Mouse (Mus musculus) yolk sac, embryonic 10.5 days (tissue): ENCODE results near the gene Exosc5.

ENCODE experiments used
- DNase-seq: peaks from one replicate; pipeline ENCODE4 v3.0.0-alpha.2; 2017; ENCODE audit warnings: low spot score

Exosc5 gene

DNA sequence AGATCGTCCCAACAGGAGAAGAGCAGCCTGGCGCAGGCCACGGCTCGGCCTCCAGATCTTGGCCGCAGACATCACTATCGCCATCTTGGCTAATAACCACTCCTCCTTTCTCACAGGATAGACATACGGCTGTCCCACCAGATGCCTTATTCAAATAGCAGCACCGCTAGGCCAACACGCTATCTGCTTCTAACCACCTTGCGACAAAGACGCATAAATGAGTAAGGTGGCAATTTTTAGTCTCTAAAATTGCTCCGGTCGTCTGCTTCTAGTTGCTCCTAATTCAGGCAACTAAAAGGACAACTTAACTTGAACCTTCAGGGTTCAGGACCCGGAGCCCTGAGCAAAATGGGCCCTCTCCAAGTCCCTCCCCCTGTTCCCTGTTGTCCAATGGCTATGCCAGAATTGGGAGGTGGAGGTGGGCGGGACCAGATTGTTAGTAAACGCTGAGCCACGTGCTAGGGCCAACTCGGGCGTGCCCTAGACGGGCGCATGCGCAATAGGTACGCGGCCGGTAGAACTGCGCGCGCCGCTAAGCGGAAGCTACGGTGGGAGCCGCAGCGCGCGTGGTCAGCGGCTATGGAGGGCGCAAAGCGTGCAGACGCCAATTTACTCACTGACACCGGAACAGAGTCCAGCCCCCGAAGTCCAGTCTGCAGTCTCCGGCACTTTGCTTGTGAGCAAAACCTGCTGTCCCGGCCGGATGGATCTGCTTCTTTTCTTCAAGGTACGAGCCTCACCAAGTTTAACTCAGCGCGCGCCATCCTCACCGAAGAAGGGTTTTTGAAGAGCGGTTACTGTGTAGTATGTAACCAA lies at the start of gene Exosc5, which contains the start of gene Bckdha:
Exosc5 (plus strand) TSS at position 508 of the 816 bp plus-strand sequence.
Bckdha (minus strand) TSS at position 325 of the 816 bp plus-strand sequence.
- peak; percentile 99 for DNase-seq

DNA sequence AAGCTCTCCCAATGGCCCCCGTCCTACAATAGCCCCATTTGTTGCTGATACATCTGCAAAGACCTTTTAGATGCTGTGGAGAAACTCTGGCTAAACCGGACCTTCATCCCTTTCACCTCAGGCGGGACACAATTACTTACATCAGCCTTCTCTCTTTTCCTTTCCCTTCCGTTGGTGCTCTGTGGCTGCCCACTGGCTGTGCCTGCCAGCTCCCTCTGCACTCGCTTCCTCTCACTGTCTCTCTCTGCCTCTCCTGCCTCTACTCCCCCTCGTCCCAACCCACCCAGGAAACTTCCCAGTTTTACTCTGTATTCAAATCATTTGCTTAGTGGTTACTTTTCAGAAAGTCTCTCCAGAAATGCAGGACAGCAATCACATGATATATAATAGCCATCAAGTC lies 48.9 kb upstream of the Exosc5 start:
- no peak for DNase-seq

DNA sequence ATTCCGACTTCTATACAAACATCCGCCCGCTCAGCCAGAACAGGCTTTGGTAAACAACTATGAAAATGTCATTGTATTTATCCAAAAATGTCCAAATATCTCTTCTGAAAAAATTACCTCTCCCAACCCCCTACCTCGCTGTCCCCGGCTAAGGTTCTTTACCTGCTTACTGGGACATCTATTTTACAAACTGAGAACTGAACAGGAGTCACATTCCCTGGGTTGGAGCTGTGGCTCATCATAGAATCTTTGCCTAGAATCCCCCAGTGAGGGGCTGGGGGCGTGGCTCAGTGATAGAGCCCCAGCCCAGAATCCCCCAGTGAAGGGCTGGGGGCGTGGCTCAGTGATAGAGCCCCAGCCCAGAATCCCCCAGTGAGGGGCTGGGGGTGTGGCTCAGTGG lies 47.5 kb upstream of the Exosc5 start:
- DNase-seq = no peak

DNA sequence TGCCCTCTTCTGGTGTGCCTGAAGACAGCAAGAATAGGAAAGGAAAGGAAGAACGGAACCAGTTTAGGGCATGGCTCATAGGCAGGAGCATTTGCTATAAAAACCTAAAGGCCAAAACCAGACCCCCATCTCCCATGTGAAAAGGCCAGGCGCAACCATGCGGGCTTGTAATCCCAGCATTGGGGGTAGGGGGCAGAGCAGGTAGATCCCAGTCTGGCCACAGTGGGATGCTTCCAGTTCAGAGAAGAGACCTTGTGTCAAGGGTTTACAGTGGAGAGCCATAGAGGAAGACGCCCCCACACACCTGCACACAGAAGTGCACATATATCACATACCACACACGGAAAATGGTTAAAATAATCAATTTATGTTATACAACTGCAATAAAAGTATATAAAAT lies 44.9 kb upstream of the Exosc5 start:
- DNase-seq = no peak

DNA sequence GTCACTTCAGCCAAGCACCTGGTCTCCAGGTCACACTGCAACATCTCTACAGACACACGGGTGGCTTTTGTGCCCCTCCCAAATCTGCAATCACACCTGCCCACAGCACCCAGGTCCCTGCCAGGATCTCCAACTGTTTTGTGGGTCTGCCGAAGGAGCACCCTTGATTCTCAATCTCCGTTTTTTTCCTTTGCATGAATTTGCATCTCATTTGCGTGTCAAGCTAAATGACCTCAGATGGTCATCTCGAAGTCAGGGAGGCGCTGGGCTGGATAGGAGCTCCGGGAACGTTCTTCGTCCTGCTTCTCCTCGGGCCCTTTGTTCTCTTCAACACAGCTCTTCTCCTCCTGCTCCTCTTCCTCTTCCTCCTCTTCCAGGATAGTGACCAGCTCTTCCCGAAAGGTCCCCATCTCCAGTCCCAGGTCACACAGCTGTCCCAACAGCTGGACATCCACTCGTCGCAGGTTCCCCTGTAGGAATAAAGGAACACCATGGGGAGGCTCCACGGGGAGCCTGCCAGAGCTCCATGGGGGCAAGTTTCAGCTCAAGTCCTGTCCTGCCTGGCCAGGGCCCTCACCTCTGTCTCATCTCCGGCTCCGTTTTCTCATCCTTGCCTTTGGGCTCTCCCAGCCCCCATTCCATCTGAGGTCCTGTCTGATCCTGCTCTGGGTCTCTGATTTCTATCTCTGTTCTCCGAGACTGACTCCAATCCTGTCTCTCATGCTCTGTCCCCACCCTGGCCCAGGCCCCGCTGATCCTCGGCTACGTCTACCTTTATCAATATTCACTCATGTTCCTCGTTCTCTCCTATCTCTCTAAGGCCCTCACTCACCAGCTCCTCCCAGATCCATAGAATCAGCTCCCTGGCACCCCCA lies 43.9 kb upstream of the Exosc5 start:
- DNase-seq = no peak

DNA sequence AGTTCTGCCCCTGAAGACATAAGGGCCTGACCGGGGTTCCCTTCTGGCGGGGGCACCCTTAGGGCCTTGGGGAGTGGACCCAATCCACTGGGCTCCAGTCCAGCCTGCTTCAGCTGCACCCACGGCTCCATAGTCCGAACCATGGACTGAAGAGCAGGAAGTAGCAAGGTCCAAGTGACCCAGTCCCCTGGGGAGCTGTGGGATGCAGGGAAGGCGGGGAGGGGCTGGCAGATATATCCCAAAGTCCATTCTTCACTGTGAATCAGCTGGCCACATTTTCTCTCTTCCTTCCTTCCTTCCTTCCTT lies 43.3 kb upstream of the Exosc5 start, which contains the start of gene Erich4:
Erich4 (minus strand) TSS at position 187 of the 306 bp plus-strand sequence.
- peak; percentile 67 for DNase-seq

DNA sequence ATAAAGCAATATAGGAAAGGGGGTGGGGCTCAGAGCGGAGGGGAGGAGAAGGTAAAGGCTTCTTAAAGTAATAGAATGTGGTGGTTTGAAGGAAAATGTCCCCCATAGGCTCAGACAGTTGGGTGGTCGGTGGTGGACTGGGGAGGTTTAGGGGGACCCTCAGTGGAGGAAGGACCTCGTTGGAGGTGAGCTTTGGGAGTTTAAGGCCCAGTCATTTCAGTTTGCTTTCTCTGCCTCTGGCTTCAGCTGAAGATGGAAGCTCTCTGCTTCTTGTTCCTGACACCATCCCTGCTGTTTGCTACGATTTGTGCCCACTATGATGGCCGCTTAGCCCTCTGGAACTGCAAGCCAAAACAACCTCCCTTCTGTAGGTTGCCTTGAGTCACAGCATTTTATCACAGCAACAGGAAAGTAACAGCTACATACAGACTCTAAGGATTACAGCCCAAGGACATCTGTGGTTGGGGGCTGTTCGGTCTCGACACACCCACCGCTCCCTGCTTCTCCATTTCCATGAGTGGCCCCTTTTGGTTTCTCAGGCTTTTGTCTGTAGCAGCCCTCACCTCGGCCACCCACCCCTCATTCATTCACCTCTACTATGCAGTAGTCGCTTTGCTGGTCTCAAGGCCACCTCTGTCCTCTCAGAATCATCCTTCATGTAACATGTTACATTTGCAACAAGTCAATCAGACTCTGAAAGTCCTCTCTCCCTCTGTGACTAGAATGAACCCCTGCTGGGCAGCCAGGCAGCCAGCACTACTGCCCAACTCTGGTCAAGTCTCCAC lies 41.4 kb upstream of the Exosc5 start:
- no peak for DNase-seq

DNA sequence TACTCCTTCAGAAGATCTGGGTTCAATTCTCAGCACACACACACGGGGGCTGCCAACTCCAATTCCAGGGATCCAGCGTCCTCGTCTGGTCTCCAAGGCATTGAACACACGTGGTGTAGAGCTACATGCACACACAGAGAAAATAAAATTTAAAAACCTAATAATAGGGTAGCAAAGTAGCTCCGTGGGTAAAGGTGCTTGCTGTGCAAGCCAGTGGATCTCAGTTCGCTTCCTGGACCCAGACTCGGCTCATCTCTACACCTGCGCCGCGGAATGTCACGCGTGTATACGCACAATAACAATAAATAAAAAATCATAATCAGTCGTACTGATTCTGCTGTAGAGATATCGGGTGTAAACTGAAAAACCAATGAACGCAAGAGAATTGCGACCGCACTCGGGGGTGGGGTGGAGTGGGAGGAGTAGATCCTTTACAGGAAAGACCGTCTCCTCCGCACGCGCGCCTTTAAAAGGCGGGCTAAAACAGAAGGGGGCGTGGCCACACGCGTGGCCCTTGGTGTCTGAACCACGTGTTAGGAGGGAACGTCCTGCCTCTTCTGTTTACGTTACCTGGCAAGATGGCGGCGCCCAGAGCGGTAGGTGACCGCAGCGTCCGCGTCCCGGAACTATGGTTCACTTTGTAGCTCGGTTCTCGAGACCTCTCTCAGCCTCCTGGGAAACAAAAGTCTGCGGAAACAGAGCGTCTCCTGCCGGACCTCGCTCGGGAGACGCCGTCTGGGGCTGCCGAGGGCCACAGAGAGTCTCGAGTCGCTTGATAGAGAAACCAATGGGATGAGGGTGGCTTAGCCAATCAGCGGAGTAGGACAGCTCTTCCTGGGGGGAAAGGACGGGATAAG lies 39.9 kb upstream of the Exosc5 start, which contains the start of gene Dmac2:
Dmac2 (plus strand) TSS at position 550 of the 857 bp plus-strand sequence.
- DNase-seq = peak; percentile 93

DNA sequence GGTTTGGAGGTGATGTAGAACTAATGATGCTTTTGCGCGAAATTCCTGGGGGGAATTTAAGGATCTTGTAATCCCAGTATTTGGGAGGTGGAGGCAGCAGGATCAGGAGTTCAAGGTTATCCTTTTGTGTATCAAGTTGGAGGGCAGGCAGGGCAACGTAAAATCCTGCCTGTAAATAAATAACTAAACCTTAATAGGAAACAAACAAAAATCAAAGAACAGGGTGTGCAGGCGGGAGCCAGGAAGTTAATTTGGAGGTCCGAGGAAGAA lies 39.3 kb upstream of the Exosc5 start:
- DNase-seq = no peak

DNA sequence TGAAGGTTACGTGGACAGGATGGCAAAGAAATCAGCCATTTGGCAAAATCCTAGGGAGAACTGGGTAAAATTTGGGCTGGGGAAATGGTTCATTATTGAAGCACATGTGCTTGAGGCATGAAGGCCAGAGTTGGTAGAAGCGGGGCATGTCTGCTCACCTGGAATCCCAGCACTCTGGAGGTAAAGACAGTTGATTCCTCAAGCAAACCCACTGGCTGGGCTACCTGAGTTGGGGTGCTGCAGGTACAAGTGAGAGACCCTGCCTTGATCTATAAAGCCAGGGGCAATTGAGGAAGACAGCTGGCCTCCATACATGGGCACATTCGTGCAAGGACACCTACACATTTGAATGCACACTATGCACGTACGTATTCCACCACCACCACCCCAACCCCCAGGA lies 38.9 kb upstream of the Exosc5 start:
- DNase-seq = no peak

DNA sequence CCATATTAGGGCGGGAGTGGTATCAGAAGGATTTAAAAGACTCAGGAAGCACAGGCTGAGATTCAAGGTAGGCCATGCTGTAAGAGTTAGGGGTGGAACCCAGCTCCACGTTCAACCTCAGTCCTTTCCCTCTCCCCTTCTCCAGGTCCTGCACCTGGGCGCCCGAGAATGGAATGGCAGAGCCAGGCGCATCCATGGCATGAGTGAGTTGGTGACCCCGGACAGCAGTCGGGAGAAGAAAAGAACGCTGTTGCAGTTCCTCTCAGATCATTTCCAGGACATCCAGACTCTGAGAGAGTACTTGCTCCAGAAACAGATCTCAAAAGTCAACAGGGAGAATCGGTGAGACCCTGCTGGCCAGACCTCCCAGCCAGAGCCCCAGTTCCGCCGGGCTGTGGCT lies 38.2 kb upstream of the Exosc5 start:
- no peak for DNase-seq

DNA sequence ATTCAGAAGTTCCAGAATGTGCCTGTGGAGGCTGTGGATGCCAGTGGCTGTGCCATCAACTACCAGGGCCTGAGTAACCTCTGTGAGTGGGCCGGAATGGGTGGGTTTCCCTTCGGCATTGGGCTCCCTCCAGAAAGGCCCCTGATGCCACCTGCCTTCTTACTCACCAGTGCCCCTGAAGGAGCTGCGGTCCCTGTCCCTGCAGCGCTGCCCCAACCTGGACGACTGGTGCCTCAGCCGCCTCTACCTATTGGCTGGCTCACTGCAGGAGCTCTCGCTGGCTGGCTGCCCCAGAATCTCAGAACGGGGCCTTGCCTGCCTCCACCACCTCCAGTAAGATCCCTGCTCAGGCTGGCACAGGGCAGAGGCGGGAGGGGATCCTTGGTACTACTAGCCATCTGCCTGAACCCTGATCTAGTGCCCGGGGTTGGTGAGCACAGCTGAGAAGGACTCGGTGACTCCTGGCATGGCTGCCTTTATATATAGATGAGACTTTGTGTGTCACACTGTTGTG lies 35.0 kb upstream of the Exosc5 start:
- no peak for DNase-seq

DNA sequence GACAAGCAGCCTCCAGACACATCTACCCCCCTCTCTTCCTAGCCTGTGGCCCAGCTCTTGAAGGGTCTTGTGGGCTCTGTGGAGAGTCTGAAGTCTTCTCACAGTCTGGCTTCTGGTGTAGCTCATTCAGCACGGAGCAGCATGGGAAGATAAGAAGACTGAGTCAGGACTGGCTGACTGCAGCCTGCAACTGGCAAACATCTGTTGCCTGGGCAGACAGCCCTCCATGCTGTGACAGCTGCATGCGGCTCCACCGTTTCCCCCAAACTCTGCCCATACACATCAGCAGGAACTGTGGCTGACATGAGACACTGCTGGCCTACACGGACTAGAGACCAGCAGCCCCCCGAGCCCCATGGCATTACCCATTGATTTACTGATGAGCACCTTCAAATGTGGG lies 34.1 kb upstream of the Exosc5 start:
- no peak for DNase-seq

DNA sequence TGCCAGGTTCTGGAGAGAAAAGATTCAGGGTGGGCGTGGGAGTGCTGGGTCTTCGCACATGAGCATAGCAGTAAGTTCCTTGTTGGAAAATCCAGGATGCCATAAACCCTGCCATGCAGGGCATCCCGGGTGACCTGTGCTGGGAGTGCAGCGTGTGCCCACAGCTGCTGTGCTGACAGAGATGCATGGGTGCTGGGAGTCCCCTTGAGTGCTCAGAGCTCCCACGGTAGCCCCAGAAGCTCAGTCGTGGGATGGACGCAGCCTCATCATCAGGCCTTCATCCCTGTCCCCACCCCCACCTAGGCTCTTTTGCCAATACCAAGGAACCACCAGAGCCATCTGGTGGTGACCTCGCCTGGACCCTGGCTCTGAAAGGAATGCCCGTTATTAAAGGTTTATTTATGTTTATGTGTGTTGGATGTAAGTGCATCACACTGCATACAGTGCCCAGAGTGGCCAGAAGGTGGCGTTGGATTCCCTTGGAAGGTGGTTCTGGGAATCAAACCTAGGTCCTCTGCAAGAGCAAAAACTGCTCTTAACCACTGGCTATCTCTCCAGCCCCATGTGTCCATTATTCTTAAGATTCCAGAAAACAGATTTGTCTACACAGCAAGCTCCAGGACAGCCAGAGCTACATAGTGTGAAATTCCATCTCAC lies 33.2 kb upstream of the Exosc5 start:
- no peak for DNase-seq

DNA sequence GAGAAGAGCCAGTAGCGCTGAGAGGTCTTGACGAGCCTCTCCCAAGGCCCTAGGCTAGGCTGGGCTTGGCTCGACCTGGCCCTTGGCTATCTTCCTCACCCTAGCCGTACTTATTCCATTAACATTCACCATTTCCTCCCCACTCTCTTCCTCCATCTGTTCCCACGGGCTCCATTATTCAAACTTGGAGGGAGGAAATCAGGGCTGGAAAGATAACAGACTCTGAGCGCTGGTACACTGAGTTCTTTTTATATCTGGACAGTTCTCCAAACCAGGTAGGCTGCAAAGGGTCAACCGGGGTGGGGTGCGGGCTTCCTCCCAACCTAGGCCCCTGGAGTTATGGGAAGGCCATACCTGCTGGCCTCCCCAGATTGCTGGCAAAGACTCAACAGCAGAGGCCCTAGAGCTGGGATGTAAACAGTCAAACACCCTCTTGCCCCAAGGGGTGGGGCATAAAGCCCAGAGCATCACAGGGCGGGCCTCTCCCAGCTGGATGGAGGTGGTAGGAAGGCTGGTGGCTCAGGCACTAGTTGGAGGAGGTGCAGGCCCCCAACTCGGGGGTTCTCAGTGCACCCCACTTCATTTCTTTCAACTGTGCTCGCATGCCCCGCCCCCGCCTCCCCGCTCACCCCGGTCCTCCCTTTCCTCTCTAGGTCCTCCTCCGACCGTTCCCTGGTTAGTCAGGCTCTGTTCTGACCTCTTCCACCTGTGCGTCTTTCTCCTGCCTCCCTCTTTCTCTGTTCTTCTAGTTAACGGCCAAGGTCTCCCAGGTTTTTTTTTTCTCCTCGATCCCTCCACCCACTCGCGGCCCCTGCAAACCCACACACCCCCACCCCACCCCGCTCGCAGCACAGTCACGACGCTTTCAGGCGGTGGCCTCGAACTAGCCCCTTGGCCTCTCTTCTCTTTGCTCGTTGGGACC lies 32.2 kb upstream of the Exosc5 start, which contains the start of gene B3gnt8:
B3gnt8 (plus strand) TSS at position 146 of the 922 bp plus-strand sequence.
- DNase-seq = no peak

DNA sequence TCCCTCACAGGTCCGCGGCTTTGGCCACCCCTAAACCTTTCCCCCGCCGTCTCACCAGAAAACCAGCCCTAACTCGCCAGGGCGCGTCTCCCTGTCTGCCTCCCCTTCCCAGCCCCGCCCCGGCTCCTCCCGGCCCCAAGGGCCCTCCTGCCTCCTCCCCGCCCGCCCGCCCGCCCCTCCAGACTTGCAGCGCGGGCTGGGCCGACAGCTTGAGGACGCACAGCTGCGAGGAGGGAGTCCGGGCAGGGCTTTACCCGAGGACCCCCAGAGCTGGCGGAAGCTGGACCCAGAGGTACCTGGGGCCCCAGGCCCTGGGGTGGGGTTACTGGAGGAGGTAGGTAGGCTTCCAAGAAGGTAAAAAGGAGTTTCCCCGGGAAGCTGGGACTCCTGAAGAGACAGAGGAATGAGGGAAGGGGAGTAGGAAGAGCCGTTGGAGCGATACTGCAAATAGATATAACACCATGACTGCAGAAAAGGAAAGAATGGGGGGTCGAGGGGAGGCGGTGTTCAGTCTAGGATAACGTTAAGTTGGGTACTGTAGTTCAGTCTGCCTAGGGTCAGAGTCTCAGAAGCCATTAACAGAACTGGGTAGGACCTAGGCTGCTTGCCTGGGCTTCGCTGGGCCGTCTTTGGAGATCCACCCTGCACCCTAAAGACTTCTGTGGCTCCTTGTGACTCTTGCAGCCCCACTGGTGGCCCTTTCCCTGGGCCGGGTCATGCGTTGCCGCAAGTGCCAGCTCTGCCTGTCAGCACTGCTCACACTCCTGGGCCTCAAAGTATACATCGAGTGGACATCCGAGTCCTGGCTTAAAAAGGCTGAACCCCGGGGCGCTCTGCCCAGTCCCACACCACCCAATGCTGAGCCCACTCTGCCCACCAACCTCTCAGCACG lies 31.3 kb upstream of the Exosc5 start:
- DNase-seq = peak; percentile 77

DNA sequence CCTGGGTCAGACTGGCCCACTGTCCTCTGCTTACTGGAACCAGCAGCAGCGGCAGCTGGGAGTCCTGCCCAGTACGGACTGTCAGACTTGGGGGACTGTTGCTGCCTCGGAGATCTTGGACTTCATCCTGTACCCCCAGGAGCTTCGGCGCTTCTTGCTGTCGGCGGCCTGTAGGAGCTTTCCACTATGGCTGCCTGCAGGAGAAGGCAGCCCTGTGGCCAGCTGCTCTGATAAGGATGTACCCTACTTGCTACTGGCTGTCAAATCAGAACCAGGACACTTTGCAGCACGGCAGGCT lies 30.7 kb upstream of the Exosc5 start:
- no peak for DNase-seq

DNA sequence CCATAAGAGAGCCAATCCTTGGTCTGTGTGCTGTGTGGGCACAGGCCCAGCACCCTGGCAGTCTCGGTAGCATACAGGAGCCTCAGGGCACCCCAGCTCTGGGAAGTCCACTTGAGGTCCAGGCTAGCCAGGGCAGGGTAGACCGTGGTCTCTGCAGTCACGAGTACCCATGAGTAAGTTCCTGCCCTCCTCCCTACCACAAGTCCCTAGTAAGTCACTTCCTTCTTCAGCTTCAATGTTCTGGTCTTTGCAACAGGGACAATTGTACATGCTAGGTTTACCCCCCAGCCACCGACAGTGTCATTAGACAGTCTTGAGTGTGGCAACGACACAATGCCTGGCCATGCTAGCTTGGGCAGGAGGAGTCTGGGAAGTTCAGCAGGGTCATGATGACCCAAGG lies 26.3 kb upstream of the Exosc5 start:
- no peak for DNase-seq

DNA sequence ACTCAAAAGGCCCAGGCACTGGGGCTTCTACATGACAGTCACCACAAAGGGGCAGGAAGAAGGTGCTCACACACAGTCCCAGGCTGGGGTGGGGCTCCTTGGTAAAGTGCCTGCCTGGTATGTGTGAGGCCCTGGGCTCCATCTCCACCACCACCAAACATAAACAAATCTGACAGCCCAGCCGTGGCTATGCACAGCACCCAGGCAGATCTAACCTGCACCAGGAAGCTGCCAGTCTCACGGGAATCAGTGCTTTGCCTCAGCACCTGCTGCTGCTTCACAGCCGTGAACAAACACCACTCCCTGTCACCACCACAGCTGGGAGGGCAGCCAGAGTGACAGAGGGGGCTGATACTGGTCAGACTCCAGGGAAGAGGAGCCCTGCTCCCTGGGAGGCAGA lies 22.6 kb upstream of the Exosc5 start:
- no peak for DNase-seq
